Mouse (Mus musculus): Measurements from ENCODE around the gene Tbl1x.

GRCm38 (mm10) chrX:77594670-77595224, 83.9 kb downstream of the Tbl1x start:
- no peak for TF ChIP-seq CTCF (IDR thresholded peaks at IDR 0.05)
- TF ChIP-seq POLR2A (IDR thresholded peaks at IDR 0.05; ENCODE audit: insufficient read depth, low read depth, low read length): no peak
- TF ChIP-seq EP300 (IDR thresholded peaks at IDR 0.05; ENCODE audit: insufficient read depth, low read depth, low read length): no peak
